Mouse (Mus musculus) limb, embryonic 14.5 days (tissue): ENCODE measurements at regions not wholly inside any gene's neighbourhood (a gene's known extent, or its start where the extent isn't known, plus 50 kb on each side); places are given as distances from the start of the nearest gene placed in this dataset.
"Not testable (repeated sequence)": the region's sequence is repeated elsewhere in the genome, so short reads cannot be mapped to it uniquely, and the experiment has no call there.

ENCODE experiments used
- ATAC-seq: fragments of 200-750 bp; cut with Nextera tagmentation; 2 replicates; pipeline ENCODE4 v1.8.0; 2017; ENCODE audit warnings: low read depth, moderate number of reproducible peaks, moderate TSS enrichment; ENCODE audit not compliant: low FRiP score
- DNase-seq: peaks from one replicate; pipeline ENCODE4 v3.0.0-alpha.2; 2015; ENCODE audit warnings: low spot score
- H3K27ac ChIP-seq: fragments of 300-500 bp; sonication (generic); replicated peaks from 2 replicates; pipeline ENCODE4 v1.5.1; 2014; ENCODE audit warnings: low read depth, mild to moderate bottlenecking, low read length, moderate library complexity, mixed read lengths
- H3K27me3 ChIP-seq: fragments of 300-500 bp; sonication (generic); 2 replicates; pipeline ENCODE4 v1.6.1; 2014; ENCODE audit warnings: low read length, mixed read lengths; ENCODE audit not compliant: control insufficient read depth, insufficient read depth
- H3K36me3 ChIP-seq: fragments of 300-500 bp; sonication (generic); 2 replicates; pipeline ENCODE4 v1.6.1; 2014; ENCODE audit warnings: mild to moderate bottlenecking, low read length, moderate library complexity, mixed read lengths; ENCODE audit not compliant: control insufficient read depth, insufficient read depth
- H3K4me1 ChIP-seq: fragments of 300-500 bp; sonication (generic); 2 replicates; pipeline ENCODE4 v1.6.1; 2014; ENCODE audit warnings: antibody characterized with exemption, low read length, mixed read lengths; ENCODE audit not compliant: control insufficient read depth, insufficient read depth
- H3K4me2 ChIP-seq: fragments of 300-500 bp; sonication (generic); replicated peaks from 2 replicates; pipeline ENCODE4 v1.6.1; 2014; ENCODE audit warnings: low read depth, mild to moderate bottlenecking, low read length, moderate library complexity; ENCODE audit not compliant: severe bottlenecking
- H3K4me3 ChIP-seq: fragments of 300-500 bp; sonication (generic); replicated peaks from 2 replicates; pipeline ENCODE4 v1.5.1; 2014; ENCODE audit warnings: low read length
- H3K9ac ChIP-seq: fragments of 300-500 bp; sonication (generic); 2 replicates; pipeline ENCODE4 v1.6.1; 2014; ENCODE audit warnings: mild to moderate bottlenecking, low read depth, low read length, moderate library complexity; ENCODE audit not compliant: severe bottlenecking
- H3K9me3 ChIP-seq: fragments of 300-500 bp; sonication (generic); 2 replicates; pipeline ENCODE4 v1.6.1; 2016; ENCODE audit warnings: low read length; ENCODE audit not compliant: control insufficient read depth
- POLR2A ChIP-seq: fragments of 200-500 bp; IDR thresholded peaks from 2 replicates; pipeline ENCODE4 v1.8.0; 2012; ENCODE audit warnings: inconsistent platforms, mild to moderate bottlenecking, moderate library complexity, borderline replicate concordance; ENCODE audit not compliant: insufficient read depth, insufficient read length; ENCODE audit errors: extremely low read depth
- WGBS: fragments of 180-500 bp; shearing (Covaris S2); extraction: QIAGEN DNeasy Blood & Tissue Kit; methylation state at CpG from one replicate; pipeline ENCODE4 v1.1.7; 2014; 5-methylcytosine and 5-hydroxymethylcytosine counted together

DNA sequence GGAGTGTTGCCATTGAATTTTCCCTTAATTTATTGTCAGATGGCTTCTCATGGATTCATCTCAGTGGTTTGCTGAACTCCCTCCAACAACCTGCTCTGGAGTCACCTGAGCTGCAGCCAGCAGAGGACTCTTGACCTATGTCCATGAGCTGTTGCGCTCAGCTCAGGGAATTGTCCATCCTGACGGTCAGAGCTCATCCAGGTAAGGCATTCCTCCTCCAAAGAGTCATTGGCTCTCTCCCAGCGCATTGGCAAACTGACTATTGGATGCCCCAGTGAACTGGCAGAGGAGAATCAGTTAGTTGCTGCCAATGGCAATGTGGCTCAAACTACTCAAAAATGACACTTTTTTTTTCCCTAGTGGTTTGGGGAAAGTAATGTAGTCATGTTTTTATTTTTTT, 345.3 kb upstream of the Fign start:
- ATAC-seq, result no peak
- no peak for DNase-seq
- no peak for TF ChIP-seq POLR2A
- Histone ChIP-seq H3K9ac (no peak overlapping the region), H3K4me1 (no peaks in the 10 kb centered on the region), H3K4me3 (no peak overlapping the region), H3K27me3 (no peaks in the 10 kb centered on the region), H3K4me2 (no peak overlapping the region), H3K9me3 (no peaks in the 10 kb centered on the region), H3K27ac (no peak overlapping the region), H3K36me3 (no peaks in the 10 kb centered on the region)
- WGBS, result 84% methylated on average over 3 of the region's 3 CpGs

DNA sequence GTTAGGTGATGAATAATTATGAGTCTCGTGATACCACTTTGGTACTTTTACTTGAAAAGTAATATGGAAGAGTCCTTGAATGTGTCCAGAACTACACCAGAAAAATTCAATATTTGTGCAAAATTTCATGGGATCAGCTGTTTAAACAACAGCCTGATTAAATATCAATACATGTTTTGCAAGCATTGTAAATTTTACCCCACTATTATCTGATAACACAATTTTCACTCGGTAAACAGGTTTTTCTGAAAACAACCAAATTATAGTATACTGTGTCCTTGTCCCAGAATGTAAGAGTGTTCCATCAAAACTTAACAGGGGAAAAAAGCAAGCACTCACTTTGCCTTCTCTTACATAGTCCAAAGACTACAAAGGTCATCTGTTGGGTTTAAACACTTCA, 343.1 kb upstream of the Fign start:
- 89% methylated on average over 2 of the region's 2 CpGs for WGBS
- ATAC-seq, result no peak
- H3K4me3 ChIP-seq, result no peak overlapping the region

DNA sequence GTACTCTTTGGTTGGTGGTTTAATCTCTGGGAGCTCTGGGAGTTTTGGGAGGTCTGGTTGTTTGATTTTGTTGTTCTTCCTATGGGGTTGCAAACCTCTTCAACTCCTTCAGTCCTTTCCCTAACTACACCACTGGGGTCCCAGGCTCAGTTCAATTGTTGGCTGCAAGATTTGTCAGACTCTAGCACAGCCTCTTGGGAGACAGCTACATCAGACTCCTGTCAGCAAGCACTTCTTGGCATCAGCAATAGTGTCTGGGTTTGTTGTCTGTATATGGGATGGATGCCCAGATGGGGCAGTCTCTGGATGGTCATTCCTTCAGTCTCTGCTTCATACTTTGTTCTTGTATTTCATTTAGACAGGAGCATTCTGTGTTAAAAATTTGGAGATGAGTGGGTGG, 319.3 kb upstream of the Fign start:
- DNase-seq, H3K4me2 ChIP-seq, H3K9me3 ChIP-seq, H3K4me3 ChIP-seq, H3K9ac ChIP-seq, H3K27ac ChIP-seq, ATAC-seq, H3K36me3 ChIP-seq, H3K27me3 ChIP-seq, H3K4me1 ChIP-seq: not testable (repeated sequence)

More for the DNA sequence above, 343.1 kb upstream of the Fign start:
- Histone ChIP-seq H3K27ac (no peak overlapping the region), H3K4me2 (no peak overlapping the region), H3K27me3 (no peaks in the 10 kb centered on the region), H3K36me3 (no peaks in the 10 kb centered on the region), H3K9ac (no peak overlapping the region), H3K9me3 (no peaks in the 10 kb centered on the region), H3K4me1 (no peaks in the 10 kb centered on the region)
- TF ChIP-seq POLR2A, result no peak
- no peak for DNase-seq

DNA sequence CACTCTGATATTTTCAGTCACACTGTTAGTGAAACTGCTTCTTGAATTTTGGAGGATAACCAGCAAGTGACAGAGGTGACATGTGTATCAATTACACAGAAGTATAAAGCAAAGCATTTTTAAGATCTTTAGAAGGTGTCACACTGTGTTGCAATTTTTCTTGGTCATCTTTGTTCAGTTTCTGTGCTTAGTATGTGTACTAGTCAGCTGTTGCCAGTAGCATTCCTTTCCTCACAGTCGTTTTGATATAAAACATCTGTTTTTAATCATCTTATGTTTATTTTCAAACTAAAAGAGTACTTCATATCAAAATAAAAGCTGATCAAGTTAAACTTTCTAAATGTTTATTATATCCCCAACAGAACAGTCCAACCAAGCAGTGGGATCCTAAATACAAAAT, 316.0 kb upstream of the Fign start:
- WGBS, result 23% methylated on average over 1 of the region's 1 CpGs
- H3K36me3 ChIP-seq, result no peaks in the 10 kb centered on the region
- H3K27me3 ChIP-seq, result no peaks in the 10 kb centered on the region
- no peaks in the 10 kb centered on the region for H3K9me3 ChIP-seq
- DNase-seq (no peak), ATAC-seq (no peak)
- no peak overlapping the region for H3K4me2 ChIP-seq
- no peak overlapping the region for H3K4me3 ChIP-seq
- no peak overlapping the region for H3K27ac ChIP-seq
- TF ChIP-seq POLR2A, result no peak
- no peaks in the 10 kb centered on the region for H3K4me1 ChIP-seq
- no peak overlapping the region for H3K9ac ChIP-seq

DNA sequence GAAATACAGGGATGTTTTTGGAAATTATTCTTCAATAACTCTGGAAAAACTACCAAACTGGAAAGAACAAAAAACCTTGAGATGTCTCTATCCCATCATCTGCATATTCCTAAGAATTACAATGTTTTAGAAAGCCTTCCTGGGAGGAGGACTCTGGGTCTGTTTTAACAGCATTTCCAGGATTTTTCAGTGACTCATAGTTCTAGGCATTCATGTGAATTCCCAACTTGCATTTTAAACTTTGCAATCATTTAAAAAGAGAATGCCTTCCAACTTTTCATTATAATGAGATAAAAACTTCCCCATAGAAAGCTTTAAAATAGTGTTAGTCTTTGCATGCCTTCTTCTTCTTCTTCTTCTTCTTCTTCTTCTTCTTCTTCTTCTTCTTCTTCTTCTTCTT, 315.4 kb upstream of the Fign start:
- H3K9me3 ChIP-seq, result no peaks in the 10 kb centered on the region
- TF ChIP-seq POLR2A, result no peak
- no peak overlapping the region for H3K4me3 ChIP-seq
- ATAC-seq (no peak), DNase-seq (peak; percentile 38)
- H3K36me3 ChIP-seq, result no peaks in the 10 kb centered on the region
- no peak overlapping the region for H3K4me2 ChIP-seq
- no peak overlapping the region for H3K9ac ChIP-seq
- H3K27ac ChIP-seq, result no peak overlapping the region
- no peaks in the 10 kb centered on the region for H3K27me3 ChIP-seq
- no peaks in the 10 kb centered on the region for H3K4me1 ChIP-seq

DNA sequence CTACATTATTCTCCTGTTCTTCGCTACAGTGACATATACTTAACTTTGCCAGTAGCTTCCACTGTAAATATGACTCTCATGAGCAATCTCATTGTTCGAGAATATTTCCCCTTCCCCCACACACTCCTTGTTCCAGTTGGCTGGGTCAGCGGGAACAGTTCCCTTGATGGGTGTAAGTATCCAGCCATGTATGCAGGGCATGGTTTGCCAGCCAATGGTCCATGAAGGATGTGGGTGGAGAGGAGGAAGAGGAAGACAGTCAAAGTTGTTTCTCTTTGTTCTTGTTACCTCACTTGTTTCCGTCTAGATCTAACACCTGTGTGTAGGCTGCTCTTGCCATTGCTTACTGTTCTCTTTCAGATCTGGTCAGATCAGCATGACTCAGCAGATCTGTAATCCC, 298.1 kb upstream of the Fign start:
- Histone ChIP-seq H3K4me3 (no peak overlapping the region), H3K4me1 (no peaks in the 10 kb centered on the region), H3K9ac (no peak overlapping the region), H3K4me2 (no peak overlapping the region), H3K27ac (no peak overlapping the region), H3K27me3 (no peaks in the 10 kb centered on the region), H3K36me3 (no peaks in the 10 kb centered on the region), H3K9me3 (no peaks in the 10 kb centered on the region)
- DNase-seq, result no peak
- ATAC-seq, result no peak
- 84% methylated on average over 4 of the region's 4 CpGs for WGBS
- TF ChIP-seq POLR2A, result no peak
